Mouse (Mus musculus) stomach, embryonic 14.5 days (tissue): ENCODE measurements around the gene Pi4k2b. TPM values are rescaled to one million over a fixed set of nuclear protein-coding genes. Genes with fewer than 3 reads are reported as not detected.

Experiments used
- ATAC-seq: fragments of 200-750 bp; cut with Nextera tagmentation; 2 replicates; pipeline ENCODE4 v1.8.0; 2017; ENCODE audit warnings: low read depth, moderate TSS enrichment; ENCODE audit not compliant: insufficient number of reproducible peaks, insufficient read depth, low FRiP score
- H3K27ac ChIP-seq: fragments of 300-500 bp; sonication (generic); 2 replicates; pipeline ENCODE4 v1.5.1; 2014; ENCODE audit warnings: mild to moderate bottlenecking, low read length, moderate library complexity, mixed read lengths
- H3K27me3 ChIP-seq: fragments of 300-500 bp; sonication (generic); 2 replicates; pipeline ENCODE4 v1.6.1; 2014; ENCODE audit warnings: low read length, control low read depth, mixed read lengths; ENCODE audit not compliant: control insufficient read depth, insufficient read depth
- H3K36me3 ChIP-seq: fragments of 300-500 bp; sonication (generic); 2 replicates; pipeline ENCODE4 v1.6.1; 2014; ENCODE audit warnings: mild to moderate bottlenecking, control low read depth, low read length, moderate library complexity, mixed read lengths; ENCODE audit not compliant: control insufficient read depth, insufficient read depth
- H3K4me1 ChIP-seq: fragments of 300-500 bp; sonication (generic); 2 replicates; pipeline ENCODE4 v1.6.1; 2014; ENCODE audit warnings: low read length, control low read depth, mixed read lengths; ENCODE audit not compliant: control insufficient read depth, insufficient read depth
- H3K4me2 ChIP-seq: fragments of 300-500 bp; sonication (generic); replicated peaks from 2 replicates; pipeline ENCODE4 v1.6.1; 2014; ENCODE audit warnings: low read depth, low read length, control low read depth
- H3K4me3 ChIP-seq: fragments of 300-500 bp; sonication (generic); 2 replicates; pipeline ENCODE4 v1.5.1; 2014; ENCODE audit warnings: low read depth, low read length, control low read depth
- H3K9ac ChIP-seq: fragments of 300-500 bp; sonication (generic); replicated peaks from 2 replicates; pipeline ENCODE4 v1.6.1; 2014; ENCODE audit warnings: low read depth, mild to moderate bottlenecking, control low read depth, low read length, moderate library complexity, mixed read lengths
- H3K9me3 ChIP-seq: fragments of 300-500 bp; sonication (generic); 2 replicates; pipeline ENCODE4 v1.6.1; 2016; ENCODE audit warnings: low read depth, low read length, control low read depth; ENCODE audit not compliant: control insufficient read depth
- WGBS: fragments of 180-500 bp; shearing (Covaris S2); extraction: QIAGEN DNeasy Blood & Tissue Kit; methylation state at CpG from one replicate; pipeline ENCODE4 v1.1.7; 2014; 5-methylcytosine and 5-hydroxymethylcytosine counted together
- polyA plus RNA-seq: library from polyadenylated mRNA; unstranded; fragments of >200 nt; fragmentation: Nextera tagmentation; extraction: Ambion mirVana; gene quantifications from 2 replicates; pipeline ENCODE4 v1.2.1, GENCODE M21; 2014

The Pi4k2b gene
- polyA plus RNA-seq, 1 experiment from 2014 or later = 23.8 TPM

- H3K4me1 ChIP-seq = no peaks in the 10 kb centered on the region
- 71% methylated on average over 4 of the region's 4 CpGs for WGBS
- H3K9me3 ChIP-seq = no peaks in the 10 kb centered on the region
- H3K36me3 ChIP-seq = no peaks in the 10 kb centered on the region
- no peaks in the 10 kb centered on the region for H3K27me3 ChIP-seq
- no peak overlapping the region for H3K9ac ChIP-seq
- H3K4me2 ChIP-seq = no peak overlapping the region
- H3K27ac ChIP-seq = no peak overlapping the region
- ATAC-seq = no peak
- H3K4me3 ChIP-seq = no peak overlapping the region
Measured at GRCm38 (mm10) chr5:52732811-52733210, 8.6 kb upstream of the Pi4k2b start.

GRCm38 (mm10) chr5:52736046-52736445 is 5.3 kb upstream of the Pi4k2b start:
- H3K9ac ChIP-seq = no peak overlapping the region
- WGBS = 56% methylated on average over 3 of the region's 3 CpGs
- H3K4me2 ChIP-seq = no peak overlapping the region
- no peak overlapping the region for H3K27ac ChIP-seq
- H3K27me3 ChIP-seq = no peaks in the 10 kb centered on the region
- no peaks in the 10 kb centered on the region for H3K36me3 ChIP-seq
- H3K9me3 ChIP-seq = no peaks in the 10 kb centered on the region
- no peak for ATAC-seq
- H3K4me3 ChIP-seq = no peak overlapping the region
- H3K4me1 ChIP-seq = no peaks in the 10 kb centered on the region

GRCm38 (mm10) chr5:52742112-52742813 is 889 bp downstream of the Pi4k2b start:
- WGBS = under 1% methylated on average over 17 of the region's 17 CpGs
- H3K27me3 ChIP-seq = no peaks in the 10 kb centered on the region

GRCm38 (mm10) chr5:52743231-52743630 is 1.9 kb downstream of the Pi4k2b start:
- H3K27ac ChIP-seq = no peak overlapping the region
- ATAC-seq = no peak
- H3K4me2 ChIP-seq = peak overlapping the region; percentile 62
- no peak overlapping the region for H3K9ac ChIP-seq
- H3K27me3 ChIP-seq = no peaks in the 10 kb centered on the region
- no peaks in the 10 kb centered on the region for H3K9me3 ChIP-seq
- H3K4me1 ChIP-seq = peaks cover 4% of the 10 kb centered on the region; the same call in 1 of the 2 replicates
- WGBS = 48% methylated on average over 4 of the region's 4 CpGs
- peak overlapping the region; percentile 84; the same call in 1 of the 2 replicates for H3K4me3 ChIP-seq
- H3K36me3 ChIP-seq = no peaks in the 10 kb centered on the region

More at GRCm38 (mm10) chr5:52742112-52742813, 889 bp downstream of the Pi4k2b start:
- no peaks in the 10 kb centered on the region for H3K36me3 ChIP-seq
- peak overlapping the region; percentile 68 for H3K9ac ChIP-seq
- H3K27ac ChIP-seq = peak overlapping the region; percentile 75
- no peaks in the 10 kb centered on the region for H3K9me3 ChIP-seq
- ATAC-seq = peak; percentile 51; the same call in 1 of the 2 replicates
- peaks cover 4% of the 10 kb centered on the region; the same call in 1 of the 2 replicates for H3K4me1 ChIP-seq
- peak overlapping the region; percentile 84 for H3K4me3 ChIP-seq
- H3K4me2 ChIP-seq = peak overlapping the region; percentile 62

GRCm38 (mm10) chr5:52746920-52747319 is 5.5 kb downstream of the Pi4k2b start:
- no peak overlapping the region for H3K4me3 ChIP-seq
- no peak for ATAC-seq
- no peaks in the 10 kb centered on the region for H3K9me3 ChIP-seq
- H3K27ac ChIP-seq = no peak overlapping the region
- 0 out of 2 replicates have a peak, but pooled peaks cover 3% of the 10 kb centered on the region for H3K36me3 ChIP-seq
- no peaks in the 10 kb centered on the region for H3K27me3 ChIP-seq
- H3K4me2 ChIP-seq = no peak overlapping the region
- no peak overlapping the region for H3K9ac ChIP-seq
- H3K4me1 ChIP-seq = peaks cover 4% of the 10 kb centered on the region; the same call in 1 of the 2 replicates

- H3K36me3 ChIP-seq = peaks cover 3% of the 10 kb centered on the region; the same call in 1 of the 2 replicates
- no peak overlapping the region for H3K27ac ChIP-seq
- H3K9me3 ChIP-seq = no peaks in the 10 kb centered on the region
- H3K4me2 ChIP-seq = no peak overlapping the region
- ATAC-seq = no peak
- no peak overlapping the region for H3K9ac ChIP-seq
- no peaks in the 10 kb centered on the region for H3K27me3 ChIP-seq
- no peaks in the 10 kb centered on the region for H3K4me1 ChIP-seq
- H3K4me3 ChIP-seq = no peak overlapping the region
- WGBS = 81% methylated on average over 5 of the region's 5 CpGs
Measured at GRCm38 (mm10) chr5:52748732-52749131, 7.4 kb downstream of the Pi4k2b start.

- Histone ChIP-seq H3K4me3 (no peak overlapping the region), H3K36me3 (peaks cover 3% of the 10 kb centered on the region; the same call in 1 of the 2 replicates), H3K9ac (no peak overlapping the region), H3K27ac (no peak overlapping the region), H3K27me3 (no peaks in the 10 kb centered on the region), H3K9me3 (no peaks in the 10 kb centered on the region), H3K4me2 (no peak overlapping the region), H3K4me1 (no peaks in the 10 kb centered on the region)
- no peak for ATAC-seq
- 76% methylated on average over 9 of the region's 9 CpGs for WGBS
Measured at GRCm38 (mm10) chr5:52753146-52753545, 11.8 kb downstream of the Pi4k2b start.

GRCm38 (mm10) chr5:52754196-52754595 is 12.8 kb downstream of the Pi4k2b start:
- no peaks in the 10 kb centered on the region for H3K4me1 ChIP-seq
- no peaks in the 10 kb centered on the region for H3K9me3 ChIP-seq
- H3K36me3 ChIP-seq = peaks cover 3% of the 10 kb centered on the region; the same call in 1 of the 2 replicates
- no peak overlapping the region for H3K9ac ChIP-seq
- no peak overlapping the region for H3K4me3 ChIP-seq
- H3K27me3 ChIP-seq = no peaks in the 10 kb centered on the region
- ATAC-seq = no peak
- H3K4me2 ChIP-seq = no peak overlapping the region
- no peak overlapping the region for H3K27ac ChIP-seq
